Mouse (Mus musculus): ENCODE measurements around the gene Pramef17. TPM values are rescaled to one million over a fixed set of nuclear protein-coding genes. Genes with fewer than 3 reads are reported as not detected.

Gene Pramef17
- total RNA-seq (2023), result not detected

DNA sequence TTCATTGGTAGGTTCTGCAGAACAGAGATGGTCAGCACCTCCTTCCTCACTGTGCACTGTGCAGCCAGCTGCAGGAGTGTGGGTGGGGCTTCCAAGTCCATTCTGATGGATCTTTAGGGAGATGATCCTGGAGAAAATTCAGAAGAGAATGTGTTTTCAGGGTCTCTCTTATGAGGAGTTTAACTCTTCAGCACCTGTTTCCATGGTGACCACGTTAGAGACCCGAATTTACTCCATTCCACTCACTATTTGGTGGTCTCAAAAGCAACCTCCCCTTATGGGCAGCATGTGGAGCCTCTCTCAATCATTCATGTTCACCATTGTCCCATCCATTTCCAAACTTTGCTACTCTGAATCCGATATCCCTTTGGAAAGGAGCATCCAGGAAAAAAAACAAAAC lies at the start of gene Pramef17:
Gene Pramef17 (minus strand): TSS at position 101 of the 400 bp plus-strand sequence.

DNA sequence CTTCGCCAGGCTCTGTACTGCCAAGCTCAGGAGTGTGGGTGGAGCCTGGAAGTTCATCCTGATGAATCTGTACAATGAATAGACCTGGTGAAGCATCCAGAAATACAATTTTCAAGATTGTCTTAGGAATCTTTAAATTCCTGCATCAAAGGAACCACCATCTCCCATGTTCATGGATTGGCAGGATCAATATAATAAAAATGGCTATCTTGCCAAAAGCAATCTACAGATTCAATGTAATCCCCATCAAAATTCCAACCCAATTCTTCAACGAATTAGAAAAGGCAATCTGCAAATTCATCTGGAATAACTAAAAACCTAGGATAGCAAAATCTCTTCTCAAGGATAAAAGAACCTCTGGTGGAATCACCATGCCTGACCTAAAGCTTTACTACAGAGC lies 27.3 kb downstream of the Pramef17 start, which contains the start of gene Gm13101:
Gene Gm13101 (minus strand): TSS at position 101 of the 400 bp plus-strand sequence.

DNA sequence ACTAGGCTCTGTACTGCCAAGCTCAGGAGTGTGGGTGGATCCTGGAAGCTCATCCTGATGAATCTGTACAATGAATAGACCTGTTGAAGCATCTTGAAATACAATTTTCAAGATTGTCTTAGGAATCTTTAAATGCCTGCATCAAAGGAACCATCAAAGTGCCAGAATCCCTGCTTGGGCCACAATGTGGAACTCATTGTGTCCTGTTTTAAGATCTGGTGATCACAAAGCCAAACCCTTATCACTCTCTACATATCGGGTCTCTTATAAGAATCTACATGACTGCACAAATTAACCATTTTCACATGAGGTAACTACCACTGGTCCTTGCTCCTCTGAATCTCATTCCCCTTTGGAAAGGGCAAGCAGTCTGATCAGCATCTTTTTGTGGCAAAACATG lies 43.3 kb downstream of the Pramef17 start, which contains the start of gene Pramef25:
Gene Pramef25 (minus strand): TSS at position 101 of the 400 bp plus-strand sequence.

Other genes starting within 250 kb of the Pramef17 start
- gene Gm13023, start 205.0 kb downstream of the Pramef17 start, total RNA-seq (2023), result not detected
- not detected for gene Gm13084, start 178.3 kb downstream of the Pramef17 start, total RNA-seq (2023)
- gene Gm13103, start 147.9 kb downstream of the Pramef17 start, total RNA-seq (2023), result not detected
- gene Pramef6, start 94.0 kb downstream of the Pramef17 start, total RNA-seq (2023), result not detected
- gene Pramef25, start 43.4 kb downstream of the Pramef17 start, total RNA-seq (2023), result not detected
- gene Gm13101, start 27.4 kb downstream of the Pramef17 start, total RNA-seq (2023), result not detected
- gene Pramel4, start 64.8 kb upstream of the Pramef17 start, total RNA-seq (2023), result not detected
- not detected for gene Gm13102, start 112.1 kb upstream of the Pramef17 start, total RNA-seq (2023)
- not detected for gene Oog3, start 168.3 kb upstream of the Pramef17 start, total RNA-seq (2023)
- not detected for gene Oog2, start 196.3 kb upstream of the Pramef17 start, total RNA-seq (2023)
- gene C87977, start 218.9 kb upstream of the Pramef17 start, total RNA-seq (2023), result not detected

Data from B cell, adult 67 days (primary cell).